ENCODE assay signal across 8 mouse cellular contexts in the genomic region with DNA sequence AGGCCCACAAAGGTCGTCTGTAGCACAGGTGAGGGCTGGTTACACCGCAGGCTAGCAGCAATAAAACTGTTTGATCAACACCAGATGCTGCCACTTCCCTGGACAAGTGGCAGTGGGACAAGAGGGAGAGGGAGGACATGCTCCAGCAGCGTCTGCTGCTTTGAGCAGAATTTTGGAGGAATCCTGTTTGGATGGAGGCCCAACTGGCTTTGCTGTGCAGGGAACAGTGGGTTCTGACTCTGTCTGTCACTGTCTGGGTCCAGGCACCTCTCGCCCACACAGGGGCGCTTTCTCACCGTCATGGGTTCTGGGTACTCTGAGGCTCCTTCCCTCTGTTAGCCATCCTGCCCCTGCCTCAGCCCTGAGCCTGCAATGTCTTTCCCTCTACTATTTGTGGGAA.
A peak's percentile ranks its signal among the peaks of the same experiment; 100 is the strongest.
DNase-seq lines count a peak whose midpoint lies in the region; ATAC-seq and TF ChIP-seq lines count a peak whose summit lies in the region.

No protein-coding gene starts in this region.

- no peaks in the 10 kb centered on the region for H3K36me3 ChIP-seq in kidney, adult 2 months (ENCODE audit: control insufficient read depth, insufficient read depth, low read length)
- H3K36me3 ChIP-seq in embryonic facial prominence, embryonic 14.5 days (ENCODE audit: control insufficient read depth, insufficient read depth, low read length): no peaks in the 10 kb centered on the region

- H3K9ac ChIP-seq in embryonic facial prominence, embryonic 14.5 days (ENCODE audit: low read depth, low read length): no peak overlapping the region

- DNase-seq in kidney, adult 2 months: peak; percentile 24
- no peak for DNase-seq in kidney, adult 8-10 months
- no peak for DNase-seq in embryonic facial prominence, embryonic 14.5 days (ENCODE audit: low spot score)
- peak; percentile 28 to 49 for DNase-seq in kidney, postnatal 25 days
- DNase-seq in retina, postnatal 7 days (ENCODE audit: low read depth, low spot score): peak; percentile 14
- DNase-seq in left cerebral cortex, adult 8-10 months (ENCODE audit: low spot score in 2 of 2): no peak
- DNase-seq in heart, postnatal 25 days (ENCODE audit: low spot score): no peak

- ATAC-seq in embryonic facial prominence, embryonic 14.5 days (ENCODE audit: low read depth): peak; percentile 76
- ATAC-seq in megakaryocyte progenitor cell, adult 5-6 weeks (replicated peaks; ENCODE audit: poor library complexity): no peak

- TF ChIP-seq POLR2A in kidney, adult 2 months (IDR thresholded peaks at IDR 0.05; ENCODE audit: low read depth, low read length): no peak

- intact Hi-C loops in heart, postnatal 25 days (cut with DNase I): no loop called here

- H3K4me3 ChIP-seq in kidney, adult 2 months (ENCODE audit: insufficient read depth, low read depth, low read length): no peak overlapping the region
- no peak overlapping the region for H3K4me3 ChIP-seq in embryonic facial prominence, embryonic 14.5 days (ENCODE audit: low read depth, low read length)

- TF ChIP-seq CTCF in kidney, adult 2 months (conservative IDR thresholded peaks at IDR 0.05; ENCODE audit: insufficient read depth, insufficient read length, low read depth, low read length): peak; percentile 59

- H3K27ac ChIP-seq in kidney, adult 2 months (ENCODE audit: insufficient read depth, low read depth, low read length): no peak overlapping the region
- no peak overlapping the region for H3K27ac ChIP-seq in embryonic facial prominence, embryonic 14.5 days (replicated peaks; ENCODE audit: low read depth, low read length)

- no peaks in the 10 kb centered on the region for H3K9me3 ChIP-seq in embryonic facial prominence, embryonic 14.5 days (ENCODE audit: control insufficient read depth, low read length)

- H3K4me2 ChIP-seq in embryonic facial prominence, embryonic 14.5 days (ENCODE audit: low read depth, low read length): no peak overlapping the region

- 43% methylated on average over 6 of the region's 6 CpGs for WGBS in kidney, adult 2 months
- 32% methylated on average over 6 of the region's 6 CpGs for WGBS in embryonic facial prominence, embryonic 14.5 days

- H3K4me1 ChIP-seq in kidney, adult 2 months (ENCODE audit: control insufficient read depth, insufficient read depth, low read length): no peaks in the 10 kb centered on the region
- H3K4me1 ChIP-seq in embryonic facial prominence, embryonic 14.5 days (ENCODE audit: control insufficient read depth, insufficient read depth, low read length): no peaks in the 10 kb centered on the region

- no peaks in the 10 kb centered on the region for H3K27me3 ChIP-seq in kidney, adult 2 months (replicated peaks; ENCODE audit: control insufficient read depth, insufficient read depth, low read length)
- no peaks in the 10 kb centered on the region for H3K27me3 ChIP-seq in embryonic facial prominence, embryonic 14.5 days (replicated peaks; ENCODE audit: control insufficient read depth, insufficient read depth, low read length)

Comparison
In these comparisons a context has a peak if more than half of its experiments do, and no peak if none do; other contexts are left out.
1. DNase-seq: peak in kidney, adult 2 months (single experiment), kidney, postnatal 25 days (2 of 2) and retina, postnatal 7 days (single experiment); none in kidney, adult 8-10 months (0 of 2), embryonic facial prominence, embryonic 14.5 days (single experiment), left cerebral cortex, adult 8-10 months (0 of 2) and heart, postnatal 25 days (single experiment).